9 mouse cellular contexts compared by ENCODE assay signal in genomic region chr11:94225985-94226384, GRCm38 (mm10). TPM values are rescaled to one million over a fixed set of nuclear protein-coding genes. Genes with fewer than 3 reads are reported as not detected.
DNase-seq lines count a peak whose midpoint lies in the region; ATAC-seq and TF ChIP-seq lines count a peak whose summit lies in the region.
"Had no signal": no experiment of that assay in that cellular context is flagged by ENCODE, and none has a peak within 500 bp of the region (broad histone marks: within the 10 kb centered on the region; RNA-seq: fewer than 3 reads in every experiment).

No protein-coding gene starts in this region.

- TF ChIP-seq CTCF in bone marrow, adult 2 months (IDR thresholded peaks at IDR 0.05; ENCODE audit: control insufficient read depth, insufficient read depth, low read length) = peak; percentile 32

- ATAC-seq in frontal cortex, adult (ENCODE audit: low TSS enrichment) = peak; percentile 71
- peak; percentile 38; the same call in 1 of the 2 replicates for ATAC-seq in kidney, embryonic 14.5 days (ENCODE audit: low FRiP score, low TSS enrichment)
- ATAC-seq in neural tube, embryonic 15.5 days (ENCODE audit: low FRiP score) = no peak

- H3K4me2 ChIP-seq in kidney, embryonic 14.5 days (replicated peaks; ENCODE audit: low read depth, low read length) = no peak overlapping the region
- H3K4me2 ChIP-seq in neural tube, embryonic 15.5 days = no peak overlapping the region
- H3K4me2 ChIP-seq: neural tube, embryonic 13.5 days had no signal

- H3K9me3 ChIP-seq in kidney, embryonic 14.5 days (ENCODE audit: control insufficient read depth, low read length) = no peaks in the 10 kb centered on the region
- no peaks in the 10 kb centered on the region for H3K9me3 ChIP-seq in neural tube, embryonic 15.5 days (replicated peaks)
- H3K9me3 ChIP-seq: neural tube, embryonic 13.5 days had no signal

- no peak overlapping the region for H3K9ac ChIP-seq in kidney, embryonic 14.5 days (ENCODE audit: low read depth, low read length)
- H3K9ac ChIP-seq in neural tube, embryonic 15.5 days (replicated peaks) = no peak overlapping the region
- H3K9ac ChIP-seq: neural tube, embryonic 13.5 days had no signal

- no peaks in the 10 kb centered on the region for H3K27me3 ChIP-seq in kidney, embryonic 14.5 days (ENCODE audit: control insufficient read depth, insufficient read depth, low read length)
- no peaks in the 10 kb centered on the region for H3K27me3 ChIP-seq in neural tube, embryonic 15.5 days (replicated peaks)
- H3K27me3 ChIP-seq: neural tube, embryonic 13.5 days had no signal

- WGBS in bone marrow, adult 2 months = 18% methylated on average over 7 of the region's 7 CpGs
- WGBS in kidney, embryonic 14.5 days = 41% methylated on average over 7 of the region's 7 CpGs
- 48% methylated on average over 7 of the region's 7 CpGs for WGBS in neural tube, embryonic 15.5 days

- H3K4me1 ChIP-seq in bone marrow, adult 2 months (ENCODE audit: control insufficient read depth, insufficient read depth, low read length) = no peaks in the 10 kb centered on the region
- no peaks in the 10 kb centered on the region for H3K4me1 ChIP-seq in kidney, embryonic 14.5 days (ENCODE audit: control insufficient read depth, insufficient read depth, low read length)
- peaks cover 9% of the 10 kb centered on the region for H3K4me1 ChIP-seq in neural tube, embryonic 15.5 days

- no peaks in the 10 kb centered on the region for H3K36me3 ChIP-seq in kidney, embryonic 14.5 days (ENCODE audit: control insufficient read depth, insufficient read depth, low read length)
- no peaks in the 10 kb centered on the region for H3K36me3 ChIP-seq in neural tube, embryonic 15.5 days
- H3K36me3 ChIP-seq: neural tube, embryonic 13.5 days had no signal

- DNase-seq in frontal cortex, postnatal 14 days (ENCODE audit: low spot score in 2 of 2) = no peak
- peak; percentile 61 for DNase-seq in A20 (ENCODE audit: low read depth, low spot score)
- DNase-seq in heart, adult 18-20 months = peak; percentile 76 to 77
- DNase-seq in lung, postnatal 25 days (ENCODE audit: low spot score) = peak; percentile 91

- H3K27ac ChIP-seq in bone marrow, adult 2 months (ENCODE audit: control insufficient read depth, insufficient read depth, low read depth, low read length, poor library complexity) = no peak overlapping the region
- no peak overlapping the region for H3K27ac ChIP-seq in kidney, embryonic 14.5 days (ENCODE audit: low read depth, low read length)
- H3K27ac ChIP-seq in neural tube, embryonic 15.5 days (replicated peaks) = no peak overlapping the region
- H3K27ac ChIP-seq: neural tube, embryonic 13.5 days had no signal

- no peak overlapping the region for H3K4me3 ChIP-seq in bone marrow, adult 2 months (replicated peaks; ENCODE audit: control insufficient read depth, low read depth, low read length)
- no peak overlapping the region for H3K4me3 ChIP-seq in kidney, embryonic 14.5 days (ENCODE audit: low read length)
- no peak overlapping the region for H3K4me3 ChIP-seq in neural tube, embryonic 15.5 days (replicated peaks)
- H3K4me3 ChIP-seq: neural tube, embryonic 13.5 days had no signal

- no peak for TF ChIP-seq POLR2A in bone marrow, adult 2 months (IDR thresholded peaks at IDR 0.05; ENCODE audit: borderline replicate concordance, control insufficient read depth, low read depth, low read length)

RNA-seq across cellular contexts. Expression of gene Tob1, which starts 14.7 kb away (rescaled TPM):
- 3.3 and 6.4 TPM in 2 replicates for polyA plus RNA-seq in bone marrow, adult 2 months (2011; ENCODE audit: insufficient read depth, insufficient read length, low replicate concordance, missing spikeins)
- 10 to 100 TPM; 47.5 to 50.4 TPM for total RNA-seq in heart, adult 18-20 months (2021)
- polyA plus RNA-seq in kidney, embryonic 14.5 days (2014; fragmentation: Nextera tagmentation; extraction: Ambion mirVana) = 27.2 and 36.6 TPM in 2 replicates
- polyA plus RNA-seq in neural tube, embryonic 15.5 days (2015; fragmentation: Nextera tagmentation; extraction: Ambion mirVana) = 28.3 and 31.4 TPM in 2 replicates

RNA-seq across cellular contexts. Expression of gene Wfikkn2, which starts 19.8 kb away (rescaled TPM):
- polyA plus RNA-seq in bone marrow, adult 2 months (2011; ENCODE audit: insufficient read depth, insufficient read length, low replicate concordance, missing spikeins) = 0.42 TPM in 1 of 2 replicates, not detected in the other
- total RNA-seq in heart, adult 18-20 months (2021) = 1 to 10 TPM; 5.8 to 6.6 TPM
- 0.79 and 1.2 TPM in 2 replicates for polyA plus RNA-seq in kidney, embryonic 14.5 days (2014; fragmentation: Nextera tagmentation; extraction: Ambion mirVana)
- polyA plus RNA-seq in neural tube, embryonic 15.5 days (2015; fragmentation: Nextera tagmentation; extraction: Ambion mirVana) = 3.2 and 5.5 TPM in 2 replicates

RNA-seq across cellular contexts. Expression of gene Gm21885, which starts 55.7 kb away (rescaled TPM):
- not detected in 2 replicates for polyA plus RNA-seq in bone marrow, adult 2 months (2011; ENCODE audit: insufficient read depth, insufficient read length, low replicate concordance, missing spikeins)
- total RNA-seq in heart, adult 18-20 months (2021) = under 1 TPM in 1 of 2 experiments, not detected in 1; 0.77 TPM
- 1.0 TPM in 1 of 2 replicates, not detected in the other for polyA plus RNA-seq in kidney, embryonic 14.5 days (2014; fragmentation: Nextera tagmentation; extraction: Ambion mirVana)
- not detected in 2 replicates for polyA plus RNA-seq in neural tube, embryonic 15.5 days (2015; fragmentation: Nextera tagmentation; extraction: Ambion mirVana)

Comparison
In these comparisons a context has a peak if more than half of its experiments do, and no peak if none do; other contexts are left out.
1. DNase-seq: peak in A20 (single experiment), heart, adult 18-20 months (2 of 2) and lung, postnatal 25 days (single experiment); none in frontal cortex, postnatal 14 days (0 of 2).